Comparison of ENCODE assay signal across 8 mouse cellular contexts in the genomic region with DNA sequence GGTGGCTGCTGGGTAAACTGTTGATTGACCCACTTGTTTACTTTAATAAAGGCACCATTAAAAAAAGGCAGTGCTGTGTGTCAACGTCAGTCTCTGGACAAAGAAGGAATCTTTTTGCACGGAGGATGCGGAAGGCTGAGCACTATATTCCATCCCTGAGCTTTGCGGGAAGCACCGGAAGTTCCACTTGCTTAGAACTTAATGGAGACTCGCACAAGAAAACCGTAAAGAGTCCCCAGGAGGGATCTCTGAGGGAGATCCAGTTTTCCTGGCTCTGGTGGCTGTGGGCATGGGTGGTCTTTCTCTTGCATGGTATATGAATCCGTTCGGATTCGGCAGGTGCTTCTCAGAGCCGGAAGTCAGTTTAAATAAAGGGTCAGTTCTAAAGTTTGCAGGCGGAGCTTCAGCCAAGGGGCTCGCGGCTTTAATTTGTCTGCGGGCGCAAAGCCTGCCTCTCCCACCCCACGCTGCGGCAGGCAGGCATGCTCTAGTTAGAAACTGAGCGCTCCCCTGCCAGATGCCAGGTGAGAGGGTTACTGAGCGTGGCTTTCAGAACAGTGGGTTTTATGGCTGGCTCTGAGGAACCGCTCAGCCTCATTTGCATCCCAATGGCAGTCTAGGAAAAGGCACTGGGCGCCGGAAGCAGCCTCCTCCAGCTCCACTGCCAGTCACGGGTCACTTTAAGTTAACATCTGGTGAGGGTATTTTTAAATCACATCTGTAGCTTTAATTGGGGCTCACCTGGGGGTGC.
DNase-seq lines count a peak whose midpoint lies in the region; ATAC-seq lines count a peak whose summit lies in the region.

No protein-coding gene starts in this region.

- DNase-seq in ES-CJ7 (ENCODE audit: low read depth, low spot score) (peak; percentile 81), ZHBTc4 (ENCODE audit: low read depth, low spot score) (peak; percentile 84)
- DNase-seq in hindbrain, embryonic 14.5 days (ENCODE audit: low spot score), result no peak
- DNase-seq in liver, embryonic 11.5 days (ENCODE audit: low spot score), result no peak
- DNase-seq in spleen, postnatal 14 days (ENCODE audit: low spot score in 2 of 2), result no peak
- no peak for DNase-seq in lung, postnatal 25 days (ENCODE audit: low spot score)
- DNase-seq in Muller cell, postnatal 12 days (ENCODE audit: inconsistent ontology term), result no peak

- 0 out of 2 replicates have a peak, but pooled peaks cover 4% of the 10 kb centered on the region for H3K27me3 ChIP-seq in hindbrain, embryonic 14.5 days (ENCODE audit: control insufficient read depth, insufficient read depth, low read length)
- 0 out of 2 replicates have a peak, but pooled peaks cover 5% of the 10 kb centered on the region for H3K27me3 ChIP-seq in liver, embryonic 11.5 days (replicated peaks; ENCODE audit: control insufficient read depth, insufficient read depth, low read length)
- H3K27me3 ChIP-seq in stomach, embryonic 16.5 days (ENCODE audit: control insufficient read depth, insufficient read depth, low read length), result no peaks in the 10 kb centered on the region

- no peaks in the 10 kb centered on the region for H3K9me3 ChIP-seq in hindbrain, embryonic 14.5 days (ENCODE audit: control insufficient read depth, low read length)
- H3K9me3 ChIP-seq in liver, embryonic 11.5 days (ENCODE audit: control insufficient read depth, low read length), result no peaks in the 10 kb centered on the region
- no peaks in the 10 kb centered on the region for H3K9me3 ChIP-seq in stomach, embryonic 16.5 days (replicated peaks; ENCODE audit: control insufficient read depth, low read length)

- peak overlapping the region; percentile 63 for H3K4me2 ChIP-seq in hindbrain, embryonic 14.5 days (replicated peaks)
- H3K4me2 ChIP-seq in liver, embryonic 11.5 days, result peak overlapping the region; percentile 53
- peak overlapping the region; percentile 67 for H3K4me2 ChIP-seq in stomach, embryonic 16.5 days (ENCODE audit: low read depth, low read length)

- no peak for ATAC-seq in hindbrain, embryonic 14.5 days (ENCODE audit: low FRiP score)
- ATAC-seq in liver, embryonic 11.5 days (replicated peaks; ENCODE audit: low FRiP score), result no peak
- ATAC-seq in stomach, embryonic 16.5 days (ENCODE audit: insufficient read depth, low FRiP score), result 0 out of 2 replicates have a peak, but pooled peaks have one; percentile 33

- H3K4me3 ChIP-seq in hindbrain, embryonic 14.5 days (replicated peaks; ENCODE audit: low read length), result peak overlapping the region; percentile 29
- peak overlapping the region; percentile 30 for H3K4me3 ChIP-seq in liver, embryonic 11.5 days (ENCODE audit: low read depth, low read length)
- H3K4me3 ChIP-seq in stomach, embryonic 16.5 days (replicated peaks; ENCODE audit: low read length), result peak overlapping the region; percentile 49

- H3K4me1 ChIP-seq in hindbrain, embryonic 14.5 days (replicated peaks; ENCODE audit: control insufficient read depth, insufficient read depth, low read length), result peaks cover 21% of the 10 kb centered on the region
- 0 out of 2 replicates have a peak, but pooled peaks cover 2% of the 10 kb centered on the region for H3K4me1 ChIP-seq in liver, embryonic 11.5 days (replicated peaks; ENCODE audit: control insufficient read depth, insufficient read depth, low read length)
- H3K4me1 ChIP-seq in stomach, embryonic 16.5 days (ENCODE audit: control insufficient read depth, insufficient read depth, low read length), result peaks cover 10% of the 10 kb centered on the region

- no peaks in the 10 kb centered on the region for H3K36me3 ChIP-seq in hindbrain, embryonic 14.5 days (replicated peaks; ENCODE audit: control insufficient read depth, insufficient read depth)
- H3K36me3 ChIP-seq in liver, embryonic 11.5 days (ENCODE audit: control insufficient read depth, insufficient read depth, low read length), result no peaks in the 10 kb centered on the region
- no peaks in the 10 kb centered on the region for H3K36me3 ChIP-seq in stomach, embryonic 16.5 days (ENCODE audit: control insufficient read depth, insufficient read depth, low read length)

- 1% methylated on average over 24 of the region's 24 CpGs for WGBS in hindbrain, embryonic 14.5 days
- WGBS in liver, embryonic 11.5 days, result 2% methylated on average over 24 of the region's 24 CpGs
- under 1% methylated on average over 24 of the region's 24 CpGs for WGBS in stomach, embryonic 16.5 days

- peak overlapping the region; percentile 60 for H3K9ac ChIP-seq in hindbrain, embryonic 14.5 days
- no peak overlapping the region for H3K9ac ChIP-seq in liver, embryonic 11.5 days (ENCODE audit: low read depth, low read length)
- peak overlapping the region; percentile 67 for H3K9ac ChIP-seq in stomach, embryonic 16.5 days (ENCODE audit: low read length)

- peak overlapping the region; percentile 40 for H3K27ac ChIP-seq in hindbrain, embryonic 14.5 days
- no peak overlapping the region for H3K27ac ChIP-seq in liver, embryonic 11.5 days (ENCODE audit: low read depth, low read length)
- H3K27ac ChIP-seq in stomach, embryonic 16.5 days (ENCODE audit: low read length), result no peak overlapping the region

Comparison
In these comparisons a context has a peak if more than half of its experiments do, and no peak if none do; other contexts are left out.
1. DNase-seq: peak in ES-CJ7 (single experiment) and ZHBTc4 (single experiment); none in hindbrain, embryonic 14.5 days (single experiment), liver, embryonic 11.5 days (single experiment), spleen, postnatal 14 days (0 of 2), lung, postnatal 25 days (single experiment) and Muller cell, postnatal 12 days (single experiment).
2. Peak in every context shown above with its lines, with median percentiles within 50 percentile points of each other: H3K4me2 ChIP-seq and H3K4me3 ChIP-seq.